Mouse (Mus musculus) MEL (cell line): Measurements from ENCODE around the gene Secisbp2l.
A peak's percentile ranks its signal among the peaks of the same experiment; 100 is the strongest.

Experiments
- BHLHE40 ChIP-seq: IDR thresholded peaks from 2 replicates; pipeline ENCODE4 v1.6.1; 2012; ENCODE audit warnings: low read depth, mild to moderate bottlenecking, inconsistent platforms, low read length, improper control_type of control experiment, borderline replicate concordance
- CTCF ChIP-seq, 3 experiments: IDR thresholded peaks in 2 of 3; conservative IDR thresholded peaks in 1 of 3; 2 replicates each; pipeline ENCODE4 v1.5.1; 2011 to 2012; ENCODE audit warnings: low read length in 3 of 3, low read depth in 2 of 3, mild to moderate bottlenecking in 2 of 3, improper control_type of control experiment in 1 of 3, inconsistent platforms in 1 of 3, mixed read lengths in 1 of 3, moderate library complexity in 1 of 3; ENCODE audit not compliant: control insufficient read depth in 1 of 3, insufficient read depth in 1 of 3, poor library complexity in 1 of 3, severe bottlenecking in 1 of 3
- ELF1 ChIP-seq: IDR thresholded peaks from 2 replicates; pipeline ENCODE4 v1.6.1; 2014; ENCODE audit warnings: low read depth, mild to moderate bottlenecking, inconsistent platforms, low read length, improper control_type of control experiment, moderate library complexity
- EP300 ChIP-seq, 2 experiments: IDR thresholded peaks; 2 replicates each; pipeline ENCODE4 v1.6.1; 2011; ENCODE audit warnings: improper control_type of control experiment in 2 of 2, low read length in 2 of 2, low read depth in 1 of 2, mild to moderate bottlenecking in 1 of 2
- ETS1 ChIP-seq: IDR thresholded peaks from 2 replicates; pipeline ENCODE4 v1.6.1; 2012; ENCODE audit warnings: low read depth, mild to moderate bottlenecking, inconsistent platforms, low read length, improper control_type of control experiment, moderate library complexity
- GATA1 ChIP-seq: IDR thresholded peaks from 2 replicates; pipeline ENCODE4 v1.6.1; 2011; ENCODE audit warnings: low read depth, low read length, improper control_type of control experiment
- KAT2A ChIP-seq: conservative IDR thresholded peaks from 2 replicates; pipeline ENCODE4 v1.6.1; 2012; ENCODE audit warnings: low read depth, low read length, improper control_type of control experiment, inconsistent platforms
- MAX ChIP-seq: IDR thresholded peaks from 2 replicates; pipeline ENCODE4 v1.6.1; 2011; ENCODE audit warnings: low read length, improper control_type of control experiment
- POLR2A ChIP-seq, 2 experiments: IDR thresholded peaks; 2 replicates each; pipeline ENCODE4 v1.6.1; 2011 to 2012; ENCODE audit warnings: low read length in 2 of 2, mild to moderate bottlenecking in 2 of 2, control low read depth in 1 of 2, improper control_type of control experiment in 1 of 2, low read depth in 1 of 2, moderate library complexity in 1 of 2; ENCODE audit not compliant: control insufficient read depth in 1 of 2, insufficient read depth in 1 of 2, poor library complexity in 1 of 2
- POLR2AphosphoS2 ChIP-seq: IDR thresholded peaks from 2 replicates; pipeline ENCODE4 v1.6.1; 2011; ENCODE audit warnings: low read length, improper control_type of control experiment
- RCOR1 ChIP-seq: IDR thresholded peaks from 2 replicates; pipeline ENCODE4 v1.6.1; 2012; ENCODE audit warnings: low read depth, mild to moderate bottlenecking, inconsistent platforms, low read length, improper control_type of control experiment
- TCF12 ChIP-seq: IDR thresholded peaks from 2 replicates; pipeline ENCODE4 v1.6.1; 2014; ENCODE audit warnings: low read depth, mild to moderate bottlenecking, inconsistent platforms, low read length, improper control_type of control experiment, moderate library complexity

GRCm38 (mm10) chr2:125731763-125732560 lies 50.7 kb downstream of the Secisbp2l start:
- peak; percentile 75 to 87 (median 86) for TF ChIP-seq CTCF (IDR thresholded peaks at IDR 0.05 in 2 of 3, conservative IDR thresholded peaks at IDR 0.05 in 1 of 3; ENCODE audit: control insufficient read depth in 1 of 3, insufficient read depth in 1 of 3, low read depth in 2 of 3, low read length in 3 of 3, poor library complexity in 1 of 3, severe bottlenecking in 1 of 3)
- no peak for TF ChIP-seq POLR2AphosphoS2
- TF ChIP-seq TCF12, result no peak
- TF ChIP-seq EP300 (IDR thresholded peaks at IDR 0.05; ENCODE audit: low read depth in 1 of 2, low read length in 2 of 2), result no peak
- no peak for TF ChIP-seq MAX
- no peak for TF ChIP-seq POLR2A (IDR thresholded peaks at IDR 0.05; ENCODE audit: control insufficient read depth in 1 of 2, insufficient read depth in 1 of 2, low read depth in 1 of 2, low read length in 2 of 2, poor library complexity in 1 of 2)
- TF ChIP-seq RCOR1, result no peak
- no peak for TF ChIP-seq ETS1
- TF ChIP-seq KAT2A, result no peak
- TF ChIP-seq ELF1, result no peak
- no peak for TF ChIP-seq GATA1
- TF ChIP-seq BHLHE40, result no peak
